Comparison of ENCODE assay signal across 8 mouse cellular contexts in the genomic region with DNA sequence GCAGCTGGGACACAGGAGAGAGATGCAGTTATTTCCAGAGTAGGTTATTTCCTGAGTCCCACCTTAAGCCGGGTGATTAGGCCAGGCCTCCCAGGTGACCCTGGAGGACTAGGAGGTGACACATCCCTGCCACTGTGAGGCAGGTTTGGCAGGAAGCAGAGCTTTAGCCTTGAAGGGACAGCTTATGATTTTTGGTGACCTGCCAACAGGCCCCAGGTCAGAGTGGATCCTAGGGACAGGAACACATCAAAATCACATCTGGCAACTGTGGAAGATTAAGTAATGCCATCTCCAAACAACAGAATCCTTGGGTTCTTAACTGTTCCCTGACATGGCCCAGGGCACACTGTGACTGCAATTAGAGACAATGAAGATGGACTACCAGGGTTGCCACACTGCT.
"Had no signal": no experiment of that assay in that cellular context is flagged by ENCODE, and none has a peak within 500 bp of the region (broad histone marks: within the 10 kb centered on the region; RNA-seq: fewer than 3 reads in every experiment).

No protein-coding gene starts in this region.

- DNase-seq: kidney, adult 8-10 months; kidney, postnatal 10 days; layer of hippocampus, postnatal 36 days; lung, adult 18-20 months; lung, postnatal 36 days; thymus, adult 18-20 months; thymus, postnatal 14 days; thymus, postnatal 4 days had no signal
